Mouse (Mus musculus): ENCODE measurements around the gene Hcrtr1. TPM values are rescaled to one million over a fixed set of nuclear protein-coding genes. Genes with fewer than 3 reads are reported as not detected.

Hcrtr1 gene
- total RNA-seq (2023), result under 1 TPM in 1 of 2 experiments, not detected in 1; 0.55 TPM

DNA sequence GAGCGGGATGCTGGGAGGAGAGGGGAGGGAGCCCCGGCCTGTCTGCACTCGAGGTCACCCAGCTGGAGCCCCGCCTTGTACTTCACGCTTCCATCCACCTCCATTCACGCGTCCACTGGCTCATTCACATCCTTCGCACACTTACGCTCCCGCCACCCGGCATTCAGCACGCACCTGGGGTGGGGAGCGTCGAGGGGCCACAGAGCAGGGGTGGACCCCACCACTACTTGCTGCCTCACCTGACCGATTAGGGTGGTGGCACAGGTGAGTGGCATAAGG lies at the start of gene Hcrtr1:
Gene Hcrtr1, minus strand, starts transcription at position 146 of the 279 bp plus-strand sequence.

DNA sequence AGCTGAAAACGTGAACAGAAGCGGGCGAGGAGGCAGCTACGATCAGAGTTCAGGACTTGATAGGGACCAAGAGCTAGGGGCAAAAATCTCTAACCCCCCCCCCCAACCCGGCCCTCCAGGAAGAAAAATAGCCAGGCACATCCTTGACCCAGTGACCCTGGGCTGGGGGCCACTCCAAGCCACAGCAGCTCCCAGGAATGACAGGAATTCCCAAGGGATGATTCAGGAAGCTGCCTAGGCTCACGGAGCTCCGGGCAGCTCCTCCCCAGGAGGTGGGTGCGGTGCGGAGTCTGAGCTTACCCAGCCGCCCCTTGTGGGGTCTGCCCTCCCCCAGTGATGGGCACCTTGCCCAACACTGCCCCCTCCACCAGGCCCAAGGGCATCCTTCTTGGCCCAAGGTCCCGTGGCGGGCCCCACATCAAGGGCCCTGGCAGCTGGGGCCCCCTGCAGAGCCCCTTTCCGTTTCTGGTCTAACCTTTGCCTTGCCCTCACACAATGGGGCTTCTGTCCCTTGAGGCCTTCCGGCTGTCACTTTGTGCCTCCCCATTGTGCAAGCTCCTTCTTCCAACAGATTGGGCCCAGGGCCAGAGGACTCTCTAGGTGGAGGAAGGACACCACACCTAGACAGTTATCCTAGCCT lies 36.0 kb upstream of the Hcrtr1 start, which contains the start of gene Tinagl1:
Gene Tinagl1, minus strand, starts transcription at position 51 of the 640 bp plus-strand sequence.

GRCm38 (mm10) chr4:130102111-130102651 lies 37.0 kb downstream of the Hcrtr1 start, which contains the start of gene Pef1:
Pef1 (plus strand) TSS chr4:130102558.

Other genes with a start within 250 kb of the Hcrtr1 start
- under 1 TPM; 0.31 to 0.38 TPM for gene Spocd1, start 210.1 kb downstream of the Hcrtr1 start, total RNA-seq (2023)
- gene Adgrb2, start 154.5 kb downstream of the Hcrtr1 start, total RNA-seq (2023), result not detected
- under 1 TPM in 1 of 2 experiments, not detected in 1; 0.31 TPM for gene Col16a1, start 91.5 kb downstream of the Hcrtr1 start, total RNA-seq (2023)
- 10 to 100 TPM; 55.1 to 57.4 TPM for gene Pef1, start 36.8 kb downstream of the Hcrtr1 start, total RNA-seq (2023)
- 10 to 100 TPM; 59.7 to 64.9 TPM for gene Tinagl1, start 35.8 kb upstream of the Hcrtr1 start, total RNA-seq (2023)
- gene Gm853, start 83.0 kb upstream of the Hcrtr1 start, total RNA-seq (2023), result not detected
- 1 to 10 TPM; 1.3 to 1.7 TPM for gene Serinc2, start 139.8 kb upstream of the Hcrtr1 start, total RNA-seq (2023)
- gene Fabp3, start 169.2 kb upstream of the Hcrtr1 start, total RNA-seq (2023), result under 1 TPM in 1 of 2 experiments, not detected in 1; 0.53 TPM
- gene Gm10570, start 169.3 kb upstream of the Hcrtr1 start, total RNA-seq (2023), result not detected
- gene Zcchc17, start 220.6 kb upstream of the Hcrtr1 start, total RNA-seq (2023), result 10 to 100 TPM; 16.6 to 18.8 TPM
- gene Snrnp40, start 220.8 kb upstream of the Hcrtr1 start, total RNA-seq (2023), result 10 to 100 TPM; 37.5 to 47.8 TPM